Mouse (Mus musculus): ENCODE measurements at regions not wholly inside any gene's neighbourhood (a gene's known extent, or its start where the extent isn't known, plus 50 kb on each side); places are given as distances from the start of the nearest gene placed in this dataset.

- ChIA-PET CTCF (interaction anchor here in 2 of 4 experiments (1.2 to 1.6 kb wide), 2 partner anchors 12 to 28 kb away, joined by 3 to 6 read pairs; no protein-coding TSS in a partner anchor), POLR2A (interaction anchor here in 2 of 4 experiments (1.2 to 7.1 kb wide), 6 partner anchors 10 to 199 kb away, joined by 4 to 65 read pairs (median 26); no protein-coding TSS in a partner anchor)
These were observed 177.0 kb upstream of the Ubl3 start for GRCm38 (mm10) chr5:148729541-148729940.

GRCm38 (mm10) chr5:148728492-148728891, 175.9 kb upstream of the Ubl3 start:
- ChIA-PET POLR2A (interaction anchor here in 3 of 4 experiments (0.6 to 7.1 kb wide), 16 partner anchors 9 to 900 kb away, joined by 3 to 65 read pairs (median 4); no protein-coding TSS in a partner anchor), CTCF (interaction anchor here in 2 of 4 experiments (0.6 to 1.2 kb wide), 4 partner anchors 26 to 412 kb away, joined by 3 to 5 read pairs (median 4); no protein-coding TSS in a partner anchor)

GRCm38 (mm10) chr5:148726442-148726841, 173.9 kb upstream of the Ubl3 start:
- POLR2A ChIA-PET, result no interaction called here
- CTCF ChIA-PET, result interaction anchor here in 1 of 4 experiments (0.7 kb wide), 1 partner anchor 31 kb away, joined by 3 read pairs; no protein-coding TSS in a partner anchor

- ChIA-PET CTCF (interaction anchor here in 1 of 4 experiments (0.6 kb wide), 1 partner anchor 1535 kb away, joined by 4 read pairs; no protein-coding TSS in a partner anchor), POLR2A (interaction anchor here in 3 of 4 experiments (0.6 to 1.3 kb wide), 4 partner anchors 9 to 170 kb away, joined by 3 to 4 read pairs (median 4); no protein-coding TSS in a partner anchor)
These were observed 171.9 kb upstream of the Ubl3 start for GRCm38 (mm10) chr5:148724470-148724869.

- POLR2A ChIA-PET, result interaction anchor here in 2 of 4 experiments (0.6 to 0.9 kb wide), 2 partner anchors 16 to 169 kb away, joined by 3 to 4 read pairs; no protein-coding TSS in a partner anchor
- CTCF ChIA-PET, result no interaction called here
These were observed 171.2 kb upstream of the Ubl3 start for GRCm38 (mm10) chr5:148723677-148724227.

GRCm38 (mm10) chr5:148720604-148721003, 168.0 kb upstream of the Ubl3 start:
- POLR2A ChIA-PET, result no interaction called here

GRCm38 (mm10) chr5:148716633-148717032, 164.0 kb upstream of the Ubl3 start:
- ChIA-PET POLR2A (interaction anchor here in 1 of 4 experiments (1.5 to 2.3 kb wide), 2 partner anchors 14 kb away, joined by 4 to 7 read pairs; no protein-coding TSS in a partner anchor), CTCF (no interaction called here)

More at GRCm38 (mm10) chr5:148720604-148721003, 168.0 kb upstream of the Ubl3 start:
- CTCF ChIA-PET, result interaction anchor here in 1 of 4 experiments (0.5 kb wide), 1 partner anchor 21 kb away, joined by 9 read pairs; no protein-coding TSS in a partner anchor

- ChIA-PET POLR2A (interaction anchor here in 2 of 4 experiments (0.7 to 2.3 kb wide), 7 partner anchors 10 to 155 kb away, joined by 3 to 7 read pairs (median 3); no protein-coding TSS in a partner anchor), CTCF (interaction anchor here in 1 of 4 experiments (0.9 to 1.0 kb wide), 2 partner anchors 14 to 164 kb away, joined by 3 read pairs; no protein-coding TSS in a partner anchor)
These were observed 162.8 kb upstream of the Ubl3 start for GRCm38 (mm10) chr5:148715218-148715991.

GRCm38 (mm10) chr5:148714807-148715206, 162.2 kb upstream of the Ubl3 start:
- CTCF ChIA-PET, result interaction anchor here (0.6 to 1.0 kb wide), 6 partner anchors 13 to 469 kb away, joined by 3 to 12 read pairs (median 3); partner anchors contain the start of genes Hmgb1 (in 1 of the 4) and Uspl1 (in 1 of the 4)
- POLR2A ChIA-PET, result interaction anchor here in 1 of 4 experiments (2.0 to 2.3 kb wide), 2 partner anchors 11 to 16 kb away, joined by 4 to 7 read pairs; no protein-coding TSS in a partner anchor

GRCm38 (mm10) chr5:148713796-148714195, 161.2 kb upstream of the Ubl3 start:
- ChIA-PET POLR2A (interaction anchor here in 2 of 4 experiments (0.6 to 1.6 kb wide), 2 partner anchors 12 to 219 kb away, joined by 3 to 6 read pairs; no protein-coding TSS in a partner anchor), CTCF (interaction anchor here in 2 of 4 experiments (0.6 to 0.8 kb wide), 3 partner anchors 12 to 80 kb away, joined by 3 to 4 read pairs (median 3); no protein-coding TSS in a partner anchor)

- CTCF ChIA-PET, result interaction anchor here in 1 of 4 experiments (0.8 kb wide), 1 partner anchor 11 kb away, joined by 4 read pairs; no protein-coding TSS in a partner anchor
- POLR2A ChIA-PET, result interaction anchor here in 2 of 4 experiments (1.0 to 1.6 kb wide), 3 partner anchors 11 to 33 kb away, joined by 3 to 6 read pairs (median 4); no protein-coding TSS in a partner anchor
These were observed 160.4 kb upstream of the Ubl3 start for GRCm38 (mm10) chr5:148713039-148713438.

- ChIA-PET CTCF (interaction anchor here in 1 of 4 experiments (1.6 kb wide), 1 partner anchor 9 kb away, joined by 5 read pairs; no protein-coding TSS in a partner anchor), POLR2A (interaction anchor here in 2 of 4 experiments (0.5 to 1.4 kb wide), 5 partner anchors 10 to 314 kb away, joined by 3 to 6 read pairs (median 5); no protein-coding TSS in a partner anchor)
These were observed 159.0 kb upstream of the Ubl3 start for GRCm38 (mm10) chr5:148711570-148711969.

- CTCF ChIA-PET, result interaction anchor here in 2 of 4 experiments (0.7 to 0.9 kb wide), 2 partner anchors 8 to 405 kb away, joined by 3 read pairs; no protein-coding TSS in a partner anchor
These were observed 156.7 kb upstream of the Ubl3 start for GRCm38 (mm10) chr5:148709111-148709771.

GRCm38 (mm10) chr5:148708014-148708741, 155.6 kb upstream of the Ubl3 start:
- ChIA-PET POLR2A (interaction anchor here in 2 of 4 experiments (0.6 to 1.5 kb wide), 4 partner anchors 8 to 1173 kb away, joined by 3 to 9 read pairs (median 4); no protein-coding TSS in a partner anchor), CTCF (interaction anchor here in 2 of 4 experiments (0.6 to 1.2 kb wide), 4 partner anchors 8 to 404 kb away, joined by 3 to 4 read pairs (median 3); no protein-coding TSS in a partner anchor)

More at GRCm38 (mm10) chr5:148709111-148709771, 156.7 kb upstream of the Ubl3 start:
- POLR2A ChIA-PET, result interaction anchor here in 1 of 4 experiments (0.7 to 1.0 kb wide), 2 partner anchors 9 to 135 kb away, joined by 3 to 4 read pairs; no protein-coding TSS in a partner anchor

GRCm38 (mm10) chr5:148707335-148707734, 154.7 kb upstream of the Ubl3 start:
- POLR2A ChIA-PET, result interaction anchor here in 1 of 4 experiments (1.5 kb wide), 1 partner anchor 24 kb away, joined by 4 read pairs; no protein-coding TSS in a partner anchor
- CTCF ChIA-PET, result interaction anchor here in 1 of 4 experiments (0.6 kb wide), 1 partner anchor 41 kb away, joined by 4 read pairs; no protein-coding TSS in a partner anchor

- POLR2A ChIA-PET, result interaction anchor here in 1 of 4 experiments (0.5 kb wide), 1 partner anchor 275 kb away, joined by 4 read pairs; no protein-coding TSS in a partner anchor
These were observed 153.9 kb upstream of the Ubl3 start for GRCm38 (mm10) chr5:148706323-148707120.

More at GRCm38 (mm10) chr5:148706323-148707120, 153.9 kb upstream of the Ubl3 start:
- CTCF ChIA-PET, result interaction anchor here in 1 of 4 experiments (0.6 kb wide), 1 partner anchor 246 kb away, joined by 7 read pairs; no protein-coding TSS in a partner anchor

All from embryonic stem cell, embryonic (primary cell).